Mouse (Mus musculus): ENCODE measurements around the gene Zfp820.
"Not testable (repeated sequence)": the region's sequence is repeated elsewhere in the genome, so short reads cannot be mapped to it uniquely, and the experiment has no call there.

Gene Zfp820

DNA sequence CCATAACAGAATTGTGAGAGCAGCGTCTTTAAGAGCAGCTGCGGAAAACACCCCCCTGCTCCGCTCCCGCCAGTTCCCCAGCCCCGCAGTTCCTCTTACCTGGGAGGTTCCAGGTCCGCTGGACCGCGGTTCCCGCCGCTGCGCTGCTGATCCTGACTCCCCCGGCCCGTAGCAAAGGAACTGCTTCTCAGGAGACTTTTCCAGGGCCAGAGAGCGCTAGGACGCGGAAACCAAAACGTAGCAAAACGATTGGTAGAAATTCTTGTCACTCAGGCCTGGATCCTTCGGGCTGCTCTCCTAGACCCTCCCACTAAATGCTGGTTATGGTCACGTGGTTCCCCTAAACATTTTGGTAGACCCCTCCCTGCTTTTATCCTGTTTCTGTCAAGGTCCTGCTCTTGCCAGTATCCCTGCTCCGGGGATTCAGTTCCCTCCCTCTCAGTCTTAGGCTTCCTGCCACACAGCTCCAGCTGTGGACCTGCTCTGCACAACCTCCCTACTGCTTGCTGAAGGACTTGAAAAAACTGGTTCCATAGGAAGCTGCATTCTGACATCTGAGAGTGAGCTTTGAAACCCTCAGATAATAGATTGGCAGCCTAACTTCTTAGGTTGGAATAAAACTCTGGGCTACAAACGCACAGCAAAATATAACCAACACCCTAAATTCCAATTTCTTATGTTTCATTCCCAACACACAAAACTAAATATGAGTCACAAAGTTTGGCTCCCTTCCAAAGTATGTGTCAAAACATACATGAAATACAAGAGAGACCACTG, at the start of gene Zfp820:
TSS of gene Zfp820 (minus strand) at position 228 of the 777 bp plus-strand sequence.
- DNase-seq (ENCODE audit: low spot score) = peak; percentile 1

DNA sequence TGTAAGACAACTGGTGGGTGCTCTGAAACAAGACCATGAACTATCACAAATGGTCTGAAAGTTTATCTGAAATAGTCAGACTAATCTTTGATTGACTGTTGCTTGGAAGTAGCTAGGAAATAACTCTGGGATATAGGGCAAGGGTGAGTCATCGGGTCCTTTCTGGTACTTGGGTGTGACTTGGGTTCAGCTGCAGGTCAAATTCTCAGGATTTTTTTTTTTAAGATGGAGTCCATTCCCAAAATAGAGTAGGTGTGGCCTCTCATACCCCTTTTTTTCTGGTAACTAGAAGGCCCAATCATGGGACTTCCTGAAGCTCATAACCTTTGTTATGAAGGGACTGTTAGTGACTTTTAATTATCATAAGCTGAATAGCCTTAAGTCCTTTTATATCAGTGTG, 25.7 kb upstream of the Zfp820 start:
- DNase-seq (ENCODE audit: low spot score) = no peak

DNA sequence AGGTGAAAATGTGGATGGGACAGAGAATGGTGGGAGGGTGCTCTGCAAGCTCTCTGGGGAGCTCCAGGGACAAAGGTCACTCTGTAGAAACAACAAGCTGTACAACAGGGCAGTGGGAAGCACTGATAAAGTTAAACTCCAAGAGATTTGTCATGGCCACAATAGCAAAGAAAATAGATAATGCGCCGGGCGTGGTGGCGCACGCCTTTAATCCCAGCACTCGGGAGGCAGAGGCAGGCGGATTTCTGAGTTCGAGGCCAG, 680 bp upstream of the Zfp820 start:
- DNase-seq (ENCODE audit: low spot score) = not testable (repeated sequence)

- no peak for DNase-seq (ENCODE audit: low spot score)
These were observed 7.1 kb downstream of the Zfp820 start for GRCm38 (mm10) chr17:21838510-21838909.

DNA sequence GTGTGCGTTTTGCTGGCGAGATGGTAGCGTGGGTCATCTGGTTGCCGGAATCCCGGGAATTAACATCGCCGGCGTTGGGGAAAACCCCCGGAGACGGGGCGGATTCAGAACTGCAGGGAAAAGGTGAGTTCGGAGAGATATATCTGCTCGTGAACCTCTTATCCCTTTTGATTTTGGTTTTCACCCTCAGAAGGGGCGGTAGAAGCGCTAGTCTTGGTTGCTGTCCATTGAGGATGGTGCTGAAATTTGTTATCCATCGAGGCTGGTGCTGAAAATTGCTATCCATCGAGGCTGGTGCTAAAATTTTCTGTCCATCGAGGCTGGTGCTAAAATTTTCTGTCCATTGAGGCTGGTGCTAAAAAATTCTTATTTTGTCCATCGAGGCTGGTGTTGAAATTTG, 44.2 kb downstream of the Zfp820 start:
- not testable (repeated sequence) for DNase-seq (ENCODE audit: low spot score)

DNA sequence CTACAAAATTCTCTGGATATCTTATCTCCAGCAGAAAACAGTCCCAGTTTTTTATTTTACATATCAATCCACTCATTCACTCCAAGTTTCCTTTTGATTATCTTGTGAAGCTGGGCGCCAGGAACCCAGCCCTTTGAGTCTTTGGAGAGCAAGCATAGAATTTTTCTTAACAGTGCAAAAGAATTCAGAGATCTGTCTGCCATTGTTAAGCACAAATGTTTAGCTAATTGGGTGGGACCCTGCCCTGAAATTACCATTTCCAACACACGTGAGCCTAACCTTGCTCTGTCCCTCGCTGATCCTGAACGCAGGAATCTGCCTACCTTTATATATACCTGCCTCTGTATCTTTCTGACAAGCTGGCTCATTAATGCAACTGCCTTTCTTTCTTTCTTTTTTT, 53.3 kb downstream of the Zfp820 start:
- DNase-seq (ENCODE audit: low spot score) = no peak

- no peak for DNase-seq (ENCODE audit: low spot score)
These were observed 75.2 kb downstream of the Zfp820 start for GRCm38 (mm10) chr17:21770336-21770735.

All from T-cell, adult 2 months (primary cell).